Mouse (Mus musculus) heart, adult 2 months (tissue): ENCODE results near the gene Gprasp1.
"Not testable (repeated sequence)": the region's sequence is repeated elsewhere in the genome, so short reads cannot be mapped to it uniquely, and the experiment has no call there.

Source experiments
- CTCF ChIP-seq: fragments of 200-600 bp; IDR thresholded peaks from 2 replicates; pipeline ENCODE4 v1.8.1; 2022; ENCODE audit warnings: antibody characterized with exemption, mild to moderate bottlenecking, moderate library complexity
- POLR2A ChIP-seq: fragments of 200-500 bp; IDR thresholded peaks from 2 replicates; pipeline ENCODE4 v1.6.1; 2011; ENCODE audit warnings: mild to moderate bottlenecking, low read depth, low read length, control low read depth; ENCODE audit not compliant: insufficient read depth

- TF ChIP-seq CTCF, POLR2A: not testable (repeated sequence)
Measured at GRCm38 (mm10) chrX:135745376-135745775, 2.8 kb downstream of the Gprasp1 start.
